Mouse (Mus musculus): ENCODE measurements around the gene Trpm6.
A peak's percentile ranks its signal among the peaks of the same experiment; 100 is the strongest.

GRCm38 (mm10) chr19:18834971-18835370 lies 85.2 kb downstream of the Trpm6 start:
- no peak for TF ChIP-seq NELFE (IDR thresholded peaks at IDR 0.05; ENCODE audit: low read depth, low read length)
- peak; percentile 89 to 90 for TF ChIP-seq CTCF (conservative IDR thresholded peaks at IDR 0.05 in 1 of 2, IDR thresholded peaks at IDR 0.05 in 1 of 2; ENCODE audit: low read depth in 2 of 2, low read length in 2 of 2)
- no peak for TF ChIP-seq EP300 (IDR thresholded peaks at IDR 0.05; ENCODE audit: low read length)
- TF ChIP-seq TCF12 (IDR thresholded peaks at IDR 0.05; ENCODE audit: low read depth, low read length), result no peak
- TF ChIP-seq ZC3H11A (IDR thresholded peaks at IDR 0.05; ENCODE audit: low read depth, low read length), result peak; percentile 30; the same call in 1 of the 2 replicates
- no peak for TF ChIP-seq MAZ (IDR thresholded peaks at IDR 0.05; ENCODE audit: low read depth, low read length)
- no peak for TF ChIP-seq JUN (IDR thresholded peaks at IDR 0.05; ENCODE audit: insufficient read depth, low read depth, low read length)
- no peak for TF ChIP-seq SIN3A (IDR thresholded peaks at IDR 0.05; ENCODE audit: low read length)
- no peak for TF ChIP-seq E2F4 (IDR thresholded peaks at IDR 0.05; ENCODE audit: insufficient replicate concordance, low read depth, low read length)
- no peak for TF ChIP-seq MAX (IDR thresholded peaks at IDR 0.05; ENCODE audit: low read length)
- TF ChIP-seq MAFK (IDR thresholded peaks at IDR 0.05; ENCODE audit: insufficient replicate concordance, low read length), result no peak

Measured in CH12.LX (cell line).